Mouse (Mus musculus) neural tube, embryonic 11.5 days (tissue): ENCODE measurements around the gene Gucy1a1. TPM values are rescaled to one million over a fixed set of nuclear protein-coding genes. Genes with fewer than 3 reads are reported as not detected.
A peak's percentile ranks its signal among the peaks of the same experiment; 100 is the strongest.

ENCODE experiments used
- ATAC-seq: fragments of 200-750 bp; cut with Nextera tagmentation; 2 replicates; pipeline ENCODE4 v1.8.0; 2017; ENCODE audit warnings: moderate number of reproducible peaks, mild to moderate bottlenecking, moderate TSS enrichment, moderate library complexity; ENCODE audit not compliant: insufficient read depth, low FRiP score, low TSS enrichment
- DNase-seq: peaks from one replicate; pipeline ENCODE4 v3.0.0-alpha.2; 2015; ENCODE audit warnings: low spot score
- H3K27ac ChIP-seq: fragments of 300-500 bp; sonication (generic); 2 replicates; pipeline ENCODE4 v1.5.1; 2014; ENCODE audit warnings: low read depth, mild to moderate bottlenecking, low read length
- H3K27me3 ChIP-seq: fragments of 300-500 bp; sonication (generic); 2 replicates; pipeline ENCODE4 v1.6.1; 2014; ENCODE audit warnings: mild to moderate bottlenecking, low read length, mixed read lengths; ENCODE audit not compliant: control insufficient read depth, insufficient read depth
- H3K36me3 ChIP-seq: fragments of 300-500 bp; sonication (generic); 2 replicates; pipeline ENCODE4 v1.6.1; 2014; ENCODE audit warnings: mild to moderate bottlenecking, low read length, moderate library complexity, mixed read lengths; ENCODE audit not compliant: control insufficient read depth, insufficient read depth
- H3K4me1 ChIP-seq: fragments of 300-500 bp; sonication (generic); 2 replicates; pipeline ENCODE4 v1.6.1; 2014; ENCODE audit warnings: low read length, mixed read lengths; ENCODE audit not compliant: control insufficient read depth, insufficient read depth
- H3K4me2 ChIP-seq: fragments of 300-500 bp; sonication (generic); 2 replicates; pipeline ENCODE4 v1.6.1; 2014; ENCODE audit warnings: low read depth, mild to moderate bottlenecking, moderate library complexity
- H3K4me3 ChIP-seq: fragments of 300-500 bp; sonication (generic); 2 replicates; pipeline ENCODE4 v1.5.1; 2014; ENCODE audit warnings: low read depth, low read length
- H3K9ac ChIP-seq: fragments of 300-500 bp; sonication (generic); 2 replicates; pipeline ENCODE4 v1.6.1; 2014; ENCODE audit warnings: mild to moderate bottlenecking, low read length
- H3K9me3 ChIP-seq: fragments of 300-500 bp; sonication (generic); 2 replicates; pipeline ENCODE4 v1.6.1; 2016; ENCODE audit warnings: low read length; ENCODE audit not compliant: control insufficient read depth
- WGBS: fragments of 180-500 bp; shearing (Covaris S2); extraction: QIAGEN DNeasy Blood & Tissue Kit; methylation state at CpG from one replicate; pipeline ENCODE4 v1.1.7; 2014; 5-methylcytosine and 5-hydroxymethylcytosine counted together
- polyA plus RNA-seq: library from polyadenylated mRNA; unstranded; fragments of >200 nt; fragmentation: Nextera tagmentation; extraction: Ambion mirVana; gene quantifications from 2 replicates; pipeline ENCODE4 v1.2.1, GENCODE M21; 2014

Gucy1a1 gene
- polyA plus RNA-seq, 1 experiment from 2014 or later, result 3.0 TPM

GRCm38 (mm10) chr3:82061402-82062180 is 84.0 kb downstream of the Gucy1a1 start:
- Histone ChIP-seq H3K9me3 (no peaks in the 10 kb centered on the region), H3K27ac (no peak overlapping the region)
- no peak for ATAC-seq

GRCm38 (mm10) chr3:82057201-82057600 is 88.4 kb downstream of the Gucy1a1 start:
- H3K27me3 ChIP-seq, result no peaks in the 10 kb centered on the region
- WGBS, result 70% methylated on average over 5 of the region's 5 CpGs
- no peak overlapping the region for H3K4me3 ChIP-seq
- H3K4me1 ChIP-seq, result no peaks in the 10 kb centered on the region
- H3K36me3 ChIP-seq, result no peaks in the 10 kb centered on the region
- ATAC-seq (no peak), DNase-seq (no peak)
- no peak overlapping the region for H3K27ac ChIP-seq
- no peak overlapping the region for H3K4me2 ChIP-seq
- no peaks in the 10 kb centered on the region for H3K9me3 ChIP-seq
- H3K9ac ChIP-seq, result no peak overlapping the region

More at GRCm38 (mm10) chr3:82061402-82062180, 84.0 kb downstream of the Gucy1a1 start:
- H3K27me3 ChIP-seq, result no peaks in the 10 kb centered on the region
- no peak overlapping the region for H3K4me3 ChIP-seq
- no peak overlapping the region for H3K9ac ChIP-seq
- no peak overlapping the region for H3K4me2 ChIP-seq
- 43% methylated on average over 9 of the region's 9 CpGs for WGBS
- H3K36me3 ChIP-seq, result no peaks in the 10 kb centered on the region
- H3K4me1 ChIP-seq, result no peaks in the 10 kb centered on the region
- DNase-seq, result no peak

- WGBS, result 71% methylated on average over 5 of the region's 5 CpGs
- no peak for DNase-seq
- no peaks in the 10 kb centered on the region for H3K9me3 ChIP-seq
- no peak overlapping the region for H3K27ac ChIP-seq
- H3K4me2 ChIP-seq, result no peak overlapping the region
- H3K27me3 ChIP-seq, result no peaks in the 10 kb centered on the region
- H3K4me1 ChIP-seq, result no peaks in the 10 kb centered on the region
- no peak overlapping the region for H3K4me3 ChIP-seq
- no peak overlapping the region for H3K9ac ChIP-seq
- ATAC-seq, result no peak
- H3K36me3 ChIP-seq, result no peaks in the 10 kb centered on the region
Observed at GRCm38 (mm10) chr3:82054283-82054974, 91.2 kb downstream of the Gucy1a1 start.

GRCm38 (mm10) chr3:82052029-82052428 is 93.6 kb downstream of the Gucy1a1 start:
- Histone ChIP-seq H3K27me3 (no peaks in the 10 kb centered on the region), H3K4me2 (no peak overlapping the region), H3K4me1 (no peaks in the 10 kb centered on the region), H3K4me3 (no peak overlapping the region), H3K9ac (no peak overlapping the region), H3K9me3 (no peaks in the 10 kb centered on the region), H3K27ac (no peak overlapping the region), H3K36me3 (no peaks in the 10 kb centered on the region)
- 51% methylated on average over 2 of the region's 2 CpGs for WGBS
- DNase-seq (no peak), ATAC-seq (no peak)

- Histone ChIP-seq H3K27me3 (no peaks in the 10 kb centered on the region), H3K27ac (no peak overlapping the region), H3K9ac (no peak overlapping the region), H3K4me2 (no peak overlapping the region), H3K4me1 (no peaks in the 10 kb centered on the region), H3K4me3 (no peak overlapping the region), H3K36me3 (no peaks in the 10 kb centered on the region), H3K9me3 (no peaks in the 10 kb centered on the region)
- DNase-seq (no peak), ATAC-seq (no peak)
Observed at GRCm38 (mm10) chr3:82051468-82051867, 94.1 kb downstream of the Gucy1a1 start.

GRCm38 (mm10) chr3:82048681-82049080 is 96.9 kb downstream of the Gucy1a1 start:
- 63% methylated on average over 7 of the region's 7 CpGs for WGBS
- DNase-seq (no peak), ATAC-seq (no peak)
- H3K9ac ChIP-seq, result no peak overlapping the region
- H3K4me1 ChIP-seq, result no peaks in the 10 kb centered on the region
- H3K27me3 ChIP-seq, result no peaks in the 10 kb centered on the region
- no peak overlapping the region for H3K4me2 ChIP-seq
- H3K36me3 ChIP-seq, result no peaks in the 10 kb centered on the region
- H3K9me3 ChIP-seq, result no peaks in the 10 kb centered on the region
- no peak overlapping the region for H3K4me3 ChIP-seq
- no peak overlapping the region for H3K27ac ChIP-seq

- ATAC-seq (0 out of 2 replicates have a peak, but pooled peaks have one; percentile 23), DNase-seq (no peak)
- WGBS, result 68% methylated on average over 4 of the region's 4 CpGs
- no peaks in the 10 kb centered on the region for H3K27me3 ChIP-seq
- no peak overlapping the region for H3K27ac ChIP-seq
- no peaks in the 10 kb centered on the region for H3K9me3 ChIP-seq
- H3K4me2 ChIP-seq, result no peak overlapping the region
- no peak overlapping the region for H3K4me3 ChIP-seq
- H3K4me1 ChIP-seq, result no peaks in the 10 kb centered on the region
- no peak overlapping the region for H3K9ac ChIP-seq
- no peaks in the 10 kb centered on the region for H3K36me3 ChIP-seq
Observed at GRCm38 (mm10) chr3:82048078-82048477, 97.5 kb downstream of the Gucy1a1 start.

- Histone ChIP-seq H3K9ac (no peak overlapping the region), H3K4me1 (no peaks in the 10 kb centered on the region), H3K4me2 (no peak overlapping the region), H3K36me3 (no peaks in the 10 kb centered on the region), H3K27ac (no peak overlapping the region), H3K27me3 (no peaks in the 10 kb centered on the region), H3K4me3 (no peak overlapping the region), H3K9me3 (no peaks in the 10 kb centered on the region)
- 34% methylated on average over 8 of the region's 8 CpGs for WGBS
- DNase-seq, result peak; percentile 53
- 0 out of 2 replicates have a peak, but pooled peaks have one; percentile 50 for ATAC-seq
Observed at GRCm38 (mm10) chr3:82047100-82047753, 98.4 kb downstream of the Gucy1a1 start.
